Mouse (Mus musculus): ENCODE data around the gene Eif2b4.

Eif2b4 gene
- long read RNA-seq, experiment 1, transcript Eif2b4-201 (13 exons, 2,025 nt), result major isoform, 15 of 24 reads
- long read RNA-seq, experiment 1, partial matches to known transcripts, result 3 of 24 reads
- long read RNA-seq, experiment 1, other reads (novel, unspliced or antisense), result 3 of 24 reads
- long read RNA-seq, experiment 2, transcript Eif2b4-202 (12 exons, 1,966 nt), result minor isoform, 5 of 33 reads
- long read RNA-seq, experiment 2, transcript Eif2b4-201 (13 exons, 2,025 nt), result major isoform, 21 of 33 reads
- long read RNA-seq, experiment 2, partial matches to known transcripts, result 3 of 33 reads
- long read RNA-seq, experiment 2, other reads (novel, unspliced or antisense), result 1 of 33 reads

DNA sequence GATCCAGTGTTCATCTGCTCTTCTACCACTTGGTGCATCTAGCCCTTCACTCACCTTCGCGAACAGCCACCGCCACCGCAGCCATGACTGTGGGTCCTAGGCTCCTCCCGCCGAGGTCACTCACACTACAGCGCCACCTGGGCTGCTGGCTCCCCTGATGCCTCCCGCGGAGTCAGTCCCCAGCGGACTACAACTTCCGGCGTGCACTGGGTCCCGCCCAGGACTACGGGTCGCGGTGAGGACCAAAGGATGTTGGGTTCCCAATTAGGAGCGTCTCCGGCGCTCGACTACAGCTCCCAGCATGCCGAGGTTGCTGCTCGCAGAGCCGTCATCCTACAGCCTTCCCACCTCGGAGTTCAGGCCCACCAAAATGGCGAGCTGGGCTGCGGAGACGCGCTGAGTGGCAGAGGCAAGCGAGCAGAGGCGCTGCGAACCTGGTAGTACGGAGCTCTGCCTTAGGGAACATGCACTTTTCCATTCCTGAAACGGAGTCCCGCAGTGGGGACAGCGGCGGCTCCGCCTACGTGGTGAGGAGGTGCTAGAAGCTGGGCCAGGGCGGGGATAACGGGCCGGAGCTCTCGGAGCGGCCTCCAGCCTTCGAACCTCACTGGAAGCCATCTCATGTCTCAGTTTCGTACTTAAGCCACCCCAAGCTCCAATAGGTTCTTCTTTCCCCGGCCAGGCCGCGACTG, at the start of gene Eif2b4, which contains the start of gene Snx17:
Eif2b4 (minus strand) TSS at position 492 of the 692 bp plus-strand sequence.
Snx17 (plus strand) TSS at position 289 of the 692 bp plus-strand sequence.
- intact Hi-C loops (cut with DNase I), result no loop called here

GRCm38 (mm10) chr5:31242191-31242590, 49.0 kb upstream of the Eif2b4 start:
- intact Hi-C loops (cut with DNase I), result no loop called here

GRCm38 (mm10) chr5:31241522-31242034, 48.3 kb upstream of the Eif2b4 start:
- intact Hi-C loops (cut with DNase I), result no loop called here

- intact Hi-C loops (cut with DNase I), result no loop called here
Observed at GRCm38 (mm10) chr5:31240637-31241521, 47.6 kb upstream of the Eif2b4 start, which contains the start of the genes Nrbp1 and Gm9970. Gene Nrbp1, plus strand, starts transcription at chr5:31240864. Gene Gm9970, minus strand, starts transcription at chr5:31241232.

DNA sequence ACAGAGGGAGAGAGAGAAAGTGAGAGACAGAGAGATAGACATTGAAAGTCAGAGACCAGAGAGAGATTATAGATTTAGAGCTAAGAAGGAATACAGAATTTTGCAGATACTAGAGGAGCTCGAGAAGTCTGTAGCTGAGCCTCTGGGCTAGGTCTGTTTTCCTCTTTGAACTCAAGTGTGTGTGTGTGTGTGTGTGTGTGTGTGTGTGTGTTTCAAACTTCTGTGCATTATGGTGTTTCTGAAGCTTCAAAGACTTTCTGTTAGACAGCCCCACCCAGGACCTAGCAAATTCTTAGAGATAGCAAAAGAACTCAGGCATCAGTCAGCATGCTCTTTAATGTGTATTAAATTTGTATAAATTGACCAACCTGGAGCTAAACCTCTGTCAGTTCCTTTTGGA, 33.4 kb upstream of the Eif2b4 start:
- intact Hi-C loops (cut with DNase I), result no loop called here

- intact Hi-C loops (cut with DNase I), result no loop called here
Observed at GRCm38 (mm10) chr5:31222696-31223095, 29.5 kb upstream of the Eif2b4 start.

DNA sequence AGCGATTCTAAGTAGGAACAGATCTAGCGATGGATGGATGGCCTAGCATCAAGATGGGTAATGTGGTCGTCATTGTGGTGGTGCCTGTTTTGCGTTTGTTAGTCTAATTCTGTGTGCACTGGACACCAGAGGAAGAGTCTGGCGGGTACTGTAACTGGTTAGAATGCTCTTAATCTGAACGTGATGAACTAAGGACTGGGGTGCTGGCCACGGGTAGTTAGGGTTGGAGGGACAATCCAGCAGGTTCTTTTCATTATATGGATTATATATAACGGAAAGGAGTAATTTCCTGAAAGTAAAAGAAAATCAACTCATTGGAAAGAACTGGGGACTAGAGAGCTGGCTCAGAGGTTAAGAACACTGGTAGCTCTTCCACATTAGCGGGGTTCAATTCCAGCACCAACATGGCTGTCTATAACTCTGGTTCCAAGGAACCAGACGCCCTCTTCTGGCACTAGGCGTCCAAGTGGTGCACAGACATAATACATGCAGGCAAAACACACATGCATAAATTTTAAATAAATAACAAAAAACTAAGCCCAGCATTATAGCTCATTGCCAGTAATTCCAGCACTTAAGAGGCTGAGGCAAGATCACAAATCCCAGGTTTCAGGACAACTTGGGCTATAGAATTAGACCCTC, 28.2 kb upstream of the Eif2b4 start:
- intact Hi-C loops (cut with DNase I), result no loop called here

GRCm38 (mm10) chr5:31220448-31221303, 27.4 kb upstream of the Eif2b4 start, which contains the start of gene Ppm1g:
Gene Ppm1g, minus strand, starts transcription at chr5:31220687.
- intact Hi-C loops (cut with DNase I), result no loop called here

GRCm38 (mm10) chr5:31219911-31220447, 26.7 kb upstream of the Eif2b4 start:
- intact Hi-C loops (cut with DNase I), result loop anchor here (5.0 kb wide), 1 partner anchor 107 kb away; no protein-coding TSS in a partner anchor

DNA sequence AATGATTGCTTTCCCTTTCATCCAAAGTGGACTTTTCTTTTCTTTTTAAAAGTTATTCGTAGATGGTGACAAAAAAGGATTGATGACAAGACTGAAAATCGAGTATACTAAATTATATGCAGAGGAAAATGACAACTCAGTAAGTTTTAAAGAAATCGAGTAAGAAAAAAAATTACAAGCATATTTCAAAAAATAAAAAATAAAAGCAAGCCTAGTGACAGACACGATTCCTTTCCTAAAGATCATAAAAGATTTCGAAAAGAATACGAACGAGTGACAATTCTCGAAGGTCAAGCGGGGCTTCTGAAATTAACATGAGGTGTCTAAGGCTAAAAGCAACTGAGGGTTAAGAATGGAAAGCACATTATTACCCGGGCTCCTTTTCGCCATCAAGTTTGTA, 26.2 kb upstream of the Eif2b4 start:
- intact Hi-C loops (cut with DNase I), result loop anchor here (5.0 kb wide), 1 partner anchor 108 kb away; no protein-coding TSS in a partner anchor

DNA sequence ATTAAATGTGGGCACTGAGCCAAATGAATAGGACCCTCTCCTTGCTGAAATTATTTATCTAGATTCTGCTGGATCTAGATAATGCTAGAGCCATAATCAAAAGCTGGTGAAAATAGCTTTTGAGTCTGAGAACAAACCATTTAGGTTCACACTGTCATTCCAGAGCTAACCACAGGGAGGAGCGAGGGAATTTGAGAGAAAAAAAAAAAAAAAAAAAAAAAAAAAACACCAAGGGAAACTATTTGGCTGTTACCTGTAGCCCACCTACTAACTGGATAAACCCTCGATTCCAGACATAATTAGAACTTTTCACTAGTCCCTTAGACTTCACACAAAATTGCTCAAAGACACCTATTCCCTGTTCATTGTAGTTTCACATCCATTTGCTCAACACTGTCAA, 25.8 kb upstream of the Eif2b4 start:
- intact Hi-C loops (cut with DNase I), result loop anchor here (5.0 kb wide), 1 partner anchor 108 kb away; no protein-coding TSS in a partner anchor

- intact Hi-C loops (cut with DNase I), result loop anchor here (5.0 kb wide), 1 partner anchor 109 kb away; no protein-coding TSS in a partner anchor
Observed at GRCm38 (mm10) chr5:31218294-31218693, 25.1 kb upstream of the Eif2b4 start.

GRCm38 (mm10) chr5:31216554-31216953, 23.3 kb upstream of the Eif2b4 start:
- intact Hi-C loops (cut with DNase I), result loop anchor here (5.0 kb wide), 1 partner anchor 111 kb away; no protein-coding TSS in a partner anchor

DNA sequence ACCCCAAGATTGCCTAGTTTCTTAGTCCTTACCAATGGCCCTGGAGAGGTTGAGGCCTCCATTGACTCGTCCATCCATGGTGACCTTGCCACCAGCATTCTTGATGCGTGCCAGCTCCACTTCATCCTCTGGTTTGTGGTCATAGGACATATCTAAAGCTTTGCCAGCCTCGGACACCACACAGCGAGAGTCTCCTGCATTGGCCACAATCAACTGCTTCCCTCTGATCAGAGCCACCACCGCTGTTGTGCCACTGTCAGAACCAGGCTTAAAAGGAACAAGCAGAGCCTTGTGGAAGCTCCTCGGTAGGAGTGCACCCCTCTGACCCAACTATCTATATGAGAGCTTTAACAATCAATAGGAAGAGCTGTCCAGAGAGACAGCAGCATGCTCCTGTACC, 11.2 kb upstream of the Eif2b4 start:
- intact Hi-C loops (cut with DNase I), result loop anchor here (5.0 kb wide), 1 partner anchor 48 kb away; the partner anchor contains the start of gene Krtcap3

DNA sequence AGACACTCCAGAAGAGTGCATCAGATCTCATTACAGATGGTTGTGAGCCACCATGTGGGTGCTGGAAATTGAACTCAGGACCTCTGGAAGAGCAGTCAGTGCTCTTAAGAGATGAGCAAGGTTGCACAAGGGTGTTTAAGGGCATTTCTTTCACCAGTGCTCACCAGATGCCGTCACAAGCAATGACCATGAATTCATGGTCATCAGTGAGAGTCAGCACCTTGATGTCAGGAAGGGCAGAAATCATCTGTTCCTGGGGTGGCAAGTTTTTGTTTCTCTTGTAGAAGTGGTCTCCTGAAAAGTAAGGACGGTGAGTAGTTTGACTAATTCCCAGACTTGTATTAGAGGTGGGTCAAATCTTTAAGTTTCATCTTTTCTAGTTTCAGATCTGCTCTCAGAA, 10.6 kb upstream of the Eif2b4 start:
- intact Hi-C loops (cut with DNase I), result loop anchor here (5.0 kb wide), 1 partner anchor 48 kb away; the partner anchor contains the start of gene Krtcap3

- intact Hi-C loops (cut with DNase I), result loop anchor here (5.0 kb wide), 1 partner anchor 49 kb away; the partner anchor contains the start of gene Krtcap3
Observed at GRCm38 (mm10) chr5:31202933-31203332, 9.7 kb upstream of the Eif2b4 start.

DNA sequence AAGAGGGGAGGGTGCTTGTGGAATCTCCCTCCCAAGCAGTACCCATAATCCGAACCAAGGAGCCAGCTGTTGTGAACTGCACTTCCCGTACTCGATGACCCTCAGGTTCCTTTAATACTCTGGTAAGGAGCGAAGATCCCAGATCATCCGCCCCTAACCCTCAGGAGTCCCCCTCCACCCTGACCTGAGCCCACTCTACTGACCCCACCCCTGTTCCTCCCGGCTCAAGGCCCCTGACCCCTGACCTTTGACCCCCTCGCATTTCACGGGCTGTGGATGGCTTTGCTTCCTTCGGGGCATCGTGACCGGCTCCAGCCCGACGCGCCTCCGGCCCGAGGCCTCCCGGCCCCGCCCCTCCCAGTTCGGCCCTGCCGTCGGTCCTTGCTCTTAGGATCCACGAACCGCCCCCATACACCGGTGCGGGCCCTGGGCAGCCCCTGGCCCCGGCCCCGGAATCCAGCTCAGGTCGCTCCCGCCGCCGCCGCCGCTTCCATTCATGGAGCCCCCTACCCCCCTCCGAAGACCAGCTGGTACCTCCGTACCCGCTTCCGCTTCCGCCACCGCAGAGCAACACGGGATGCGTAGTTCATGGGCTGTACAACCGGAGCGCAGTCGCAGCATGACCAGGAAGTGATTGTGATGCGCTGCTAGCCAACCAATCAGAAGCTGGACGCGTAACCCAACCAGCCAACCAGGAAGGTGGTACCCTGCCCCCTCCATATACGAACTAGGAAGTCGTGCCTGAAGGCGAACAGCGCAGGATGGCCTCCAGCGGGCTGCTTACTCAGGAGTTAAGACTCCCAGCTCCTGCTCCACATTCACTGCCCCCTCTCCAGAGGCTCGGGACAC, 8.7 kb upstream of the Eif2b4 start, which contains the start of gene Zfp513:
Zfp513 (minus strand) TSS at position 562 of the 849 bp plus-strand sequence.
- intact Hi-C loops (cut with DNase I), result loop anchor here (5.0 kb wide), 1 partner anchor 50 kb away; the partner anchor contains the start of gene Krtcap3
